Mouse (Mus musculus) 3T3-L1 (cell line): Measurements from ENCODE around the gene Inpp5b.
"Not testable (repeated sequence)": the region's sequence is repeated elsewhere in the genome, so short reads cannot be mapped to it uniquely, and the experiment has no call there.

Experiments
- DNase-seq: peaks from one replicate; pipeline ENCODE4 v3.0.0-alpha.2; 2015; ENCODE audit warnings: low read depth, low spot score

Inpp5b gene

DNA sequence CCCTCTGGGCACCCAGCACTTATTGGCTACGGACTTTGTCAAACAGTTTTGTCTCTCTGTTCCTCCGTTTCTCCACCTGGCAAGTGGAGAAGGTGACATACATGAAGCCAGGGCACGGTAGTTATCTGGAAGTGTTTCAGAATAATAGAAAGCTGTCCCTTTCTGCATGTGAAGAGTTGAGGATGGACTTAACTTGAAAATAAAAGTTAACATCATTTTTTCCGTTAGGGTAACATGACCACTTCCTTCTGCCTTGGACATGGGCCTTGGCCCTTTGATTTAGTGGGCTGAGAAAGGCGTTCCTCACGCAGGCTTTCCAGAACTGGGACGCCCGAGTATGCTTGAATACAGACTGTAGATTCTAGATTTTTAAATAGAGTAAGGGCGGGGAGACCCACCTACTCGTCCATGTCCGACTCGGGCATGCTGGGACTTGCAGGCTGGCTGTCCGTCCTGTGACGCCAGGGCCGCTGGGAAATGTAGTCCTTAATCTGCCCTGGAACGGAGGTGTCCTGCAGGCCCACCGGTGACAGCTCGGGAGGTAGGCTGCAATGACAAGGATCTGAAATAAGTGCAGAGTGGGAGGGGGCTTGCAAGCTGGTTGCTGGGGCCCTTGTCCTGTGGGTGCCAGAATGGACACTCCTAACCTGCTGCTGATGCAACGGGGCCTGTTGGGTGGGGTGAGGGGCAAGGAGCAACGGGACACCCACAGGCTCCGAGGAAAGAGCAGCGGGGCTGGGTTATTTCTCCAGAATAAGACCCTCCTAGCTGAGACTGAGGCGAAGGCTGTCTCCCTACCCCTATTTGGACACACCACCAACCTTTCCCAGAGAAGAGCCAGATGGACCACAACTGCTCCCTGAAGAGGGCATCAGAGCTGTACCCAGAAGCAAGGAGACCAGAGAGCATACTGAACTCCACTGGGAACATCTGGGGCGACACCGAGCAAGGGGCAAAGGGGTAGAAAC is at the start of gene Inpp5b:
TSS of gene Inpp5b (plus strand) at position 475 of the 968 bp plus-strand sequence.
- DNase-seq, result peak; percentile 76

- no peak for DNase-seq
Observed at GRCm38 (mm10) chr4:124692416-124692861, 49.2 kb upstream of the Inpp5b start.

DNA sequence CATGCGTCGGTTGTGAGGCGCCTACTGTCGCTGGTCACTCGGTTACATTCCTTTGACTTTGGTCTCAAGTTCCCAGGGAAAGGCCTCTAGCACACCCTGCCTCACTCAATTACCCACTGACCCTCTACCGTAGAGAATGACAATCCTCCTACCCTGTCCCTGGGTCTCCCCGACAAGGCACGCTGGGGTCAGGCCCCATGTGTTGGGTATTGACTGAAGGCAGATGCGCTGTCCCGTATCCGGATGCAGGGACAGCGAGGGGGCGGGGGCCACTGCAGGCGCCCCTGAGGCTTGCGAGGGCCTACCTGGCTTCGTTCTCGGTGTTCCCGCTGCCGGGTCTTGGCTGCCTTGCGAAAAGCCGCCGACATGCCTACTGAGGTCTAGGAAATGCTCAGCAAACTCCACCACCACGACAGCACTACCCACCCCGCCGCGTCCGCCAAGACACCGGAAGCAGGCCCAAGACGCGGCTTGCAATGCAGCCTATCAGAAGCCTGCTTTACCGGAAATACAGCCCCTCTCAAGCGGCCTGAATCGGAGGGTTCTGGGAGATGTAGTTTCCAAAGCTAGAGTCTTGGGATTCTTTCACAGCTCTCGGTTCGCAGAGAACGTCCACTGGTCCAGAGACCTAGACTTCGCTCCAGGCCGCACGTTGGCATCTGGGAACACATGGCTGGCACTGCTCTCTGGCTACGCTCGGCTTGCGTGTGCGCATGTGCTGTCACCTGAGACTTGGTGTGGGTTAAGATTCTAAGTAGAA is 48.3 kb upstream of the Inpp5b start, which contains the start of gene Utp11:
TSS of gene Utp11 (minus strand) at position 466 of the 760 bp plus-strand sequence.
- peak; percentile 97 for DNase-seq

- no peak for DNase-seq
Observed at GRCm38 (mm10) chr4:124694572-124694971, 47.1 kb upstream of the Inpp5b start.

GRCm38 (mm10) chr4:124695786-124696516 is 45.7 kb upstream of the Inpp5b start:
- no peak for DNase-seq

DNA sequence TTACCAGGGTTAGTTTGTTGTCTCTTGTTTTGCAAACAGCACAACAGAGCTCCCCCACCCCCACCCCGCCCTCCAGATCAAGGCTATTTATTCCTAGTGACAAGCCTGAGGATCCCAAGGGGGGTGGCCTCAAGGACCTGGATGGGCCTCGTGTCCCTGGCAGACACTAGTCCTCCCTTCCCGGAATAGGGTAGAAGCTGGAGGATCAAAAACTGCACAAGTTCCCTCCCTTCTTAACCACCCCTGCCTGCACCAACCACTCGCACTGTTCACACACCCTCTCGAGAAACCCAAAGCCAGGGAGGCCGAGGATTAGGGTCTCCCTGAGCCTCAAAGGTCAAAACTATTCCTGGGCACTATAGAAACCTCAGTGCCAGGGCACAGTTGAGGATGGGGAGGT is 41.9 kb upstream of the Inpp5b start:
- DNase-seq, result no peak

- peak; percentile 97 for DNase-seq
Observed at GRCm38 (mm10) chr4:124700248-124700971, 41.2 kb upstream of the Inpp5b start, which contains the start of gene Fhl3. TSS of gene Fhl3 (plus strand) at chr4:124700701.

DNA sequence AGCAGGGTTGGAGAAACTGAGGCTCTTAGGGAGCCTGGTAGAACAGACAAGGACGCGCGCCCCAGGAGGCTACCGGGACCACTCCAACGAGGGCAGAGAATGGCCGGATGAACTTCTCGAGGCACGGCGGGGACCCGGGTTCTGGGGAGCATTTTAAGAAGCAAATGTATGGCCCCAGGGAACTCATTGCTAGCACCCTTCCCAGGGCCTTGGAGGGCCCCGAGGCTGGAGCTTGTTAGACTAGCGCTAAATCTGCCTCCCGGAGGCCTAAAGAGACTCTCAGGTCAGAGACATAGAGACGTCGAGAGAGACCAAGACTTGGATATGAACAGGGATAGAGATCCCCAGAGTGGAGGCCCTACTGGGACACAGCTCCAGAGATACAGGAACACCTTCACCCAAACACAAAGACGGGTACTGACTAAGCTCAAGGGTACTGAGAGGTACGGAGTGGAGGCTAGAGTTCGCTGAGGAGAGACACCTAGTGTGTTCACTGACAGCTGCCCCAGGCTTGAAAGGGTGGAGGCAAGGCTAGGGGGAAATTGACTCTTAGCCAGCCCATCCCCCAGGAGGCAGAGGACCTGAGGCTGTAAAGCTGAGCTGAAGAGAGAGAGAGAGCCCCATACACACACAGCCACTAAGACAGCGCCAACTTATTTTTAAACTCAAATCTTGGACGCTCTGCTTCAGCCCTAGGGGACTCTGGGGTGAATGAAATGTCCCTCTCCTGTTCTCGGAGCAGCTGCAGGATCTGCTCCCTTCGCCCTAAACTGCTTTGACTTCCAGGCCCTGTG is 40.4 kb upstream of the Inpp5b start:
- peak; percentile 62 for DNase-seq

- DNase-seq, result no peak
Observed at GRCm38 (mm10) chr4:124701916-124702315, 39.7 kb upstream of the Inpp5b start.

GRCm38 (mm10) chr4:124703406-124703805 is 38.2 kb upstream of the Inpp5b start:
- peak; percentile 74 for DNase-seq

DNA sequence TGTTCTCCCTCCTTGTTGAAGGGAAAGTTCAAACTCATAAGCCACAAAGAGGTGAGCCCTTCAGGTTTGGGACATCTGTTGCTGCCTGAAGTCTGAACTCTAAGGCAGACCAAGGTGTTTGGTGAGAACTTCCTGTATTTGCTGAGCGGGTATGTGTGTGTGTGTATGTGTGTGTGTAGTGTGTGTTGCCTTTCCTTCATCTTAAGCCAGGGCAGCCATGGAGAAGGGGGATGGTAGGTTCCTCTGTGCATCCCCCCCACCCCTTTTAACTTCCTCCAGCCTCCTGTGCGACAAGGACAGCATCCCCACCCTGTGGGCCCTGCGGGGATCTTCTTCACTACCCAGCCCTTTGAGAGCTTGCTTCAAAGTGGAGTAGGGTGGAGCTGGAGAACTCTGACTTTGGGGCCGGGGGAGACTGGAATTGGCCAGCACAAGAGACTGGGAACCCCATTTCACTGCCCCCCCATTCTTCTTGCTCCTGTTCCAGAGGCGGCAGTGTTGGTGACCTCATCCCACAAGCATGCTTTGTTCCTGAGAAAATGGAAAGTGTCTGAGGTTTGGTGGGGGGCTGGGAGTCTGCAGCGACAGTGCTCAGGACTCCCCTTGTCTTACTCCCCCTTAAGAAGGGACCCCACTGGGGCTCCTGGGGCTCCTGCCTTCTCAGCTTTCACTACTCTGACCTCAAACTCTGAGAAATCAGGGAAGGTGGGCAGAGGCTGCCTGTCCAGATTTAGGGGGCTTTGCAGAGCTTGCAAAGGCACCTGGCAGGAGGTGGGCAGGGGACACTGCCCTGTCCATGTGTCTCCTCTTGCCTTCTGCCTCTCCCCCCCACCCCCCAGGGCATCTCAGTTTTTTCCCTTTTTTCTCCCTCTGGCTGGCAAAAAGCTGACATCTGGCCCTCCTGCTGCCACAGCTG is 37.5 kb upstream of the Inpp5b start:
- peak; percentile 65 for DNase-seq

- DNase-seq, result peak; percentile 75
Observed at GRCm38 (mm10) chr4:124704797-124705474, 36.7 kb upstream of the Inpp5b start.

GRCm38 (mm10) chr4:124705661-124706269 is 35.9 kb upstream of the Inpp5b start:
- no peak for DNase-seq

DNA sequence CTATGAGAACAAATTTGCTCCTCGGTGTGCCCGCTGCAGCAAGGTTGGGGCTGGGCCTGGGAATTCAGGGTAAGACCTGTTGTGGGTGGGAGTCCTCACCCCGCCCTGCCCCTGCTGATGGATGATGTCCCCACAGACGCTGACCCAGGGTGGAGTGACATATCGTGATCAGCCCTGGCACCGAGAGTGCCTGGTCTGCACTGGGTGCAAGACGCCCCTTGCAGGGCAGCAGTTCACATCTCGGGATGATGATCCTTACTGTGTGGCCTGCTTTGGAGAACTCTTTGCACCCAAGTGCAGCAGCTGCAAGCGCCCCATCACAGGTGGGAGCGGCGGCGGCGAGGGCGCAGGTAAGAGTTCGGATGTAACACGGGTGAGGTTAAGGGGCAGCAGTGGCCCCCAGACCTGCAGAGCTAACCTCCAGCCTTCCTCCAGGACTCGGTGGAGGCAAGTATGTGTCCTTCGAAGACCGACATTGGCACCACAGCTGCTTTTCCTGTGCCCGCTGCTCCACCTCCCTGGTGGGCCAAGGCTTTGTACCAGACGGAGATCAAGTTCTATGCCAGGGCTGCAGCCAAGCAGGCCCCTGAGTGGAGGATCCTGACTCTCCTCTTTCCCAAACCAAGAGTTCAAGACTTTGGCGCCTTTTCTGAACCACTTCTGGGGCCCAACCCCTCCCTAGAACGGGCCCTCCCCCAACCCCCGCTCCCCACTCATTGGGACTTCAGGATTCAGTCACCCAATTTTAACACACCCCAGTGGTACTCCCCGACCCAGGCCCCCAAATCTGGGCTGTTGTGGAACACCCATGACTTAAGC is 34.1 kb upstream of the Inpp5b start:
- not testable (repeated sequence) for DNase-seq

DNA sequence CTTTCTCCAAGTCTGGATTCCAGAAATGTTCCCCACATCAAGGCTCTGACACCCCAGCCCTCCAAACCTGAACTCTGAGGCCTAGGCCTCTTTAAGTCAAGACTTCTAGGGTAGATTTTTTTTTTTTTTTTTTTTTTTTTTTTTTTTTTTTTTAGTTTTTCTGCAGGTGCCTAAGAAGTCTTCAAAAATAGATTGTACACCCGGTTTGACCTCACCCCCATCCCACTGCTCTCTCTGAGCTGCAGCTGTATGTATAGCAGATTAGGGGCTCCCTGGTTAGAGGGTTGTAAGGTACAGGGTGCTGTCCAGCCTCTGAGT is 33.5 kb upstream of the Inpp5b start:
- not testable (repeated sequence) for DNase-seq

DNA sequence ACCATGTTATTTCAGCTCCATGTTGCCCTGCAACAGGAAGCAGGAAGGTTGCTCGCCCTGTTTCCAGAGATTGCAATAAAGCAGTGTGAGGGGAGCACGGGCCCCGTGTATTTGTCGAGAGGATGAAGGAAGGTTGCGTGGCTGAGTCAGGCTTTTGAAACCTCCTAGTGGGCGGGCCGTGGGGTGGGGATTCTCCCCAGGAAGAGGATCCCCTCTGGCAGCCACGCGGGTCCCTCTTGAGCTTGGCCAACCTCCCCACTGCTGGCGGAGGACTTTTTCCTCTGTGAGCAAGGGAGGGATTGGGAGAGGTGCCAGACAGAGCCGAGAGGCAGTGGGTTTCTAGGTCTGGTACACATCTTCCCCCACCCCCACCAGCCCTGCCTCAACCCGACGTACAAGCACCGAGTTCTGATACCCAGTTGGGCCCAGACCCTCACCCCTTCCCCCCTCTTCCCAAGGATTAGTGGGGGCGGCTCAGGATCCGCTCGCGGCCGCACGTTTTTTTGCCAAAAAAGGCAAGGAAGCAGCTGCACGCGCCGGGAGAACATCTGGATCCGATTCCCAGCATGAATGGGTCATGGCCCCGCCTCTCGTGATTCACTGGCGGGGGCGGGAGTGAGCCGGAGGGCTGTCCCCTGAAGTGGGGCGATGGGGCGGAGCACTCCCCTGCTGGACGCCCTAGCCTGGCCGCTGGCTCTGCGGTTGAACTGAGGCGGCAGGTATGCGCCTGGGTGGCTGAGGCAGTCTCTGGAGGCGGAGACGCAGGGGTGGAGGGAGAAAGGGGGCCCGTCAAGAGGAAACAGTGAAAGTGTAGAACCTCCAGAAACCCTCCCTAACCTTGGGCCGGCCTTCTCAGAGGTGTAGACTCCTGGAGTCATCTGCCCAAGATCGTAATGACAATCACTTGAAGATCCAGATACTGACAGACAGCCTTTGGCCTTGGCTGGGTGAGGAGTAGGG is 32.9 kb upstream of the Inpp5b start:
- peak; percentile 97 for DNase-seq
